Mouse (Mus musculus) cerebellum, postnatal 25 days (tissue): Measurements from ENCODE around the gene Siva1.
A peak's percentile ranks its signal among the peaks of the same experiment; 100 is the strongest.

Source experiments
- DNase-seq, 2 experiments: peaks; one replicate each; pipeline ENCODE4 v3.0.0; 2021; ENCODE audit warnings: mixed read lengths in 2 of 2

Gene Siva1

DNA sequence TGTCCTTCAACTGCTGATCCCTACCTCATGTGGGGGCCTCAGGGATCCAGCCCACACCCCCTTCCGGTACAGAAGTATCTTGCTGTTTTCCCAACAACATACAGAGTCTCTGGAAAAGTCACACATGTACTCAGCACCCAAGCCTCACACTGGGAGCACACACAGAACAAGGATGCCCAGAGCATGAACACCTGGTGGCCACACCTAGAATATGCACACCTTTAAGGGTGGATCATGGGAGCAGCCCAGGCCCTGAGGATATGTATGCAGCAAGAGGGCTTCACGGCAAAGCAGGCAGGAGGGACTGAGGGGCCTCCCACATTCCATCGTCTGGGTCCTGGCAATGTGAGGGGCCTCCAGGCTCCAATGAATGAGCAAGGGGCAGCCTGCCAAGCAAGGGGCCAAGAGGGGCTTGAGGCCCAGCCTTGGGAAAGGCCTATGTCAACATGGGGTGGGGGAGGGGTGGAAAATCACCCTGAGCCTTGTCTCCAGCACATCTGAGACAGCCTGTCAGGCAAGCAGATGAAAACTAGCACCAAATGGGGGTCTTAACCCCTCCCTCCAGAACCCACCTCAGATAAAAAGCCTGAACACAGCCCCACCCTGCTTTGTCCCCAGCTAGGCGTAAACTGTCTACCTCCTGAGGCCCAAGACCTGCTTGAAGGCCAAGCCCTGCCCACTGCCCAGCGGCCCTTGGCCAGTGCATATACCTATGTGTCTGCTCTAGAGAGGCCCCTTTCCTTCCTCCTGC, 16.3 kb downstream of the Siva1 start:
- peak in 1 of 2 experiments; percentile 23 for DNase-seq

DNA sequence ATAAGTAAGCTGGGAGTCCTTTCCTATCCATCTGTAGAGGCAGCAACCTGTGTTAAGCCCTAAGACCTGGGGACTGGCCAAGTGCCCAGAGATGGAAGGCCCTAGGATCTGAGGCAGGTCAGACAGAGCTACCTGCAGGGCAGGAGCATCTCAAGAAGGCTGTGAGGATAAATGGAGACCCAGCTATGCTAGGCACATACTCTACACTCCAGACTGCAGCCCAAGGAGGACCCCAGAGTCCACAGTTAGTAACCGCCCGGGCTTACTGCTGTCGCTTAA, 16.8 kb downstream of the Siva1 start:
- DNase-seq: peak in 1 of 2 experiments; percentile 55

- peak in 1 of 2 experiments; percentile 21 for DNase-seq
Measured at GRCm38 (mm10) chr12:112661851-112662250, 17.4 kb downstream of the Siva1 start.

DNA sequence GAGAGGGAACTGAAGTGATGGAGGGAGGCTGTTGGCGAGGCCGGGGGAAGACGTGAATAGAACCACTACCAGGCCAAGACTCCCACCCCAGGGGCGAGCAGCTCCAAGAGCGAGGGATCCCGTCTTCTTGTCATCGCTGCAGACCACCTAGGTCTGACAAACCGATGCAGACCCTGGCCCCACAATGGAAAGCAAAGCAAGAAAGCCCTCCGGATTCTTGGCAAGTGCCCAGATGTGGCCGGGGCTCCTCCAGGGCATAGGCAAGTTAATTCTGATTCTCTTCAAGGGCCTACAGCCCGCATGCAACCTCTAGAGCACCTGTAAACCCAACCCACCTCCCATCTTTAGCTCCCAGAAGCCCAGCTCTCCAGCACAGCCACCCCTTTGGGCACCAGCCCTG, 18.8 kb downstream of the Siva1 start:
- peak in 1 of 2 experiments; percentile 22 for DNase-seq

GRCm38 (mm10) chr12:112663716-112664115, 19.2 kb downstream of the Siva1 start:
- DNase-seq: peak in 1 of 2 experiments; percentile 38

- DNase-seq: no peak
Measured at GRCm38 (mm10) chr12:112664124-112664523, 19.6 kb downstream of the Siva1 start.

DNA sequence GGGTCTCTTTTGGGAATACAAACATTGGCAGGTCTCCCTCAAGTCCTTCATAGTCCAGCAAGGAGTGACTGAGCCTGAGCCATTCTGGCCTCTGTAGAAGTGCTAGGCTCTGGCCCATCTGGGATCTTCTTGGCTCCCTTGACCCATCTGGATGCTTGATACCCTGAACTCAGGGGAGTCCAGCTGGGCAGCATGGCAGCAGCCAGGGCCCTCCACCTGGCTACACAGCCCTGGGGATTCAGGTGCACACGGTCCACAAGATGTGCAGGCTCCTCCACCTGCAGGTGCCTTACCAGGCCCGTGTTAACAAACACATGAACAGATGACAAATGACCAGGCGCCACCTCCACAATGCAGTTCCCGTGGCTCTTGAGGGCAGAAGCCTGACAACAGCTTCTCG, 20.2 kb downstream of the Siva1 start:
- DNase-seq: peak; percentile 41 to 47

GRCm38 (mm10) chr12:112665445-112665844, 21.0 kb downstream of the Siva1 start:
- DNase-seq: peak; percentile 69 to 79

DNA sequence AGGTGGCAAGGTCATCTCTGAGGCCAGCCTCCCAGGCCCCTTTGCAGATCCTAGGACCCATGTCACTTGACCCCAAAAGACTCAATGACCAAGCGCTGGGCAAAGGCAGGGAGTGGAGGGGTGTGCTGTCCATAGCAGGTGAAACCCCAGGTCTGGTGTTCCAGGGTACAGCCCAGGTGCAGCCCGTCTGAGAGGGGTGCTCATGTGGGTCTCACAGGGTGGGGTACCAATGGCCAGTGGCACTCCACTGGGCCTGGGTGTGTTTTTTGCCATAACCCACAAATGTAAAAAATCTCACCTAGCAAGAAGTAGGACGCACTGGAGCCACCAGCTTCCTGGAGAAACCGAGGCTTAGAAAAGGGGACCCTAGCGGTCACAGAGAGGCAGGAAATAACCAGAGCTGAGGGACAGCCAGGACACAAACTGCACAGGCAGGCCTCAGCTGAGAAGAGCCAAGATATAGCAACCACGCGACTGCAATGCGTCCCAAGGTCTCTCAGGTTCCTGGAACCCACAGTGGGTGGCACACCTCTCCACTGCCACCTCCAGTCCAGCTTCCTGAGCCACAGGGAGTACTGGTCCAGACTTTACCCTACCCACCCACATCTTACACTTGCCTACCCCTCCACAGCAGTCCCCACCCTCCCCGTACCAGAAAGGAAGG, 21.5 kb downstream of the Siva1 start:
- peak in 1 of 2 experiments; percentile 14 for DNase-seq

GRCm38 (mm10) chr12:112667619-112668297, 23.3 kb downstream of the Siva1 start:
- DNase-seq: peak in 1 of 2 experiments; percentile 22

DNA sequence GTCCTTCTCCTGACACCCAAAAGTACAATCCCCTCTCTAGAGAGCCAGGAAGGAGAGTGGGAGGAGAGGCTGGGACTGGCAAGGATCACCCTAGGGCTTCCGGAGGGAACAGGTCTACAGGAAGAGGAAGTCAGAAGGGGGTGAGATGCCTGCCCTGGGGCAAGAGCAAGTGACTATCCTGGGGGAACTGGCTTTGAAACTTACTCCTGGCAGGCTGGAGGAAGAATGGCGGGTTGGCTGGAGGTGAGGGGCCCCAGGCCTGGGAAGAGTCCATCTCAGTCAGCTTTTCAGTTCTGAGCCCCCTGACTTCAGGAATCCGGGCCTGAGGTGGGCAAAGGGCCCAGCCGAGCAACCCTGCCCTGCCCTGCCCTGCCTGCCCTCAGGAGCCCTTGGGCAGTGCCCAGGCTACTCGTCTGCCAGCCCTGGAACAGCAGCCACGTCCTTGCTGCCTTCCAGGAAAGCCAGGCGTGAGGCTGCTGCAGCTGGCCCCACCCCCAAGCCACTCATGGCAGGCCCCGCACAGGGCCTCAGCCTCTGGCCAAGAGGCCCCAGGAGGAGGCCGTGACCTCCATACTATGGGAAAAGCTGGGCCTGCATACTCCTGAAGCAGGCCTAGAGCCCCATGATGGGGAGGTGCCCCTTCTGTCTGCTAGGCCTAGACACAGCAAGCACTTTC, 26.4 kb downstream of the Siva1 start:
- peak in 1 of 2 experiments; percentile 16 for DNase-seq

- peak in 1 of 2 experiments; percentile 18 for DNase-seq
Measured at GRCm38 (mm10) chr12:112671891-112672290, 27.4 kb downstream of the Siva1 start.

- DNase-seq: peak in 1 of 2 experiments; percentile 48
Measured at GRCm38 (mm10) chr12:112672744-112673575, 28.5 kb downstream of the Siva1 start.

DNA sequence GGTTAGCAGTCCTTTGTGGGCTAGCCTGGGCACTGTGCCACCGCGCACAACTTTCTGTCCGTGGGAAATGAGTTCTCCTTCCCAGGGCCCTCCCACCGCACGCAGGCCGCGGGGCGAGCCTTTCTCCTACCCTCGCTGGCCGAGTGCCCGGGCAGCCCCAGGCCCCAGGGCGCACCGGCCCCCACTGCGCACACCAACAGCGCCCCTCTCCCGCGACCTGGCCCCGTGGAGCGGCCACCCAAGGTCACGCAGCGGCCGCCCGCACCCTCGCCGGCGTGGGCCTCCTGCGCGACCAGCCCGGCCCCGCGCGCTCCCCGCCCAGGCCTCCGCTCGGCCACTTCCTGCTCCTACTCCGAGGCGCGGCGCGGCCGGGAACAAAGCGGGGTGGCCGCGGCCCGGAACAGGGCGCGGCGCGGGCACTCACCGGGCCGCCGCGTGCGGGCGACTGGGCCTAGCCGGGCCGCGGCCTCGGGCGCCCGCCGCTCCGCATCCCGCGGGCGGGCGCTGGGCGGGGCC, 29.2 kb downstream of the Siva1 start:
- peak; percentile 65 to 71 for DNase-seq

- DNase-seq: peak; percentile 75 to 81
Measured at GRCm38 (mm10) chr12:112674132-112675011, 29.9 kb downstream of the Siva1 start, which contains the start of gene Akt1. Gene Akt1 (minus strand): TSS chr12:112674884.

DNA sequence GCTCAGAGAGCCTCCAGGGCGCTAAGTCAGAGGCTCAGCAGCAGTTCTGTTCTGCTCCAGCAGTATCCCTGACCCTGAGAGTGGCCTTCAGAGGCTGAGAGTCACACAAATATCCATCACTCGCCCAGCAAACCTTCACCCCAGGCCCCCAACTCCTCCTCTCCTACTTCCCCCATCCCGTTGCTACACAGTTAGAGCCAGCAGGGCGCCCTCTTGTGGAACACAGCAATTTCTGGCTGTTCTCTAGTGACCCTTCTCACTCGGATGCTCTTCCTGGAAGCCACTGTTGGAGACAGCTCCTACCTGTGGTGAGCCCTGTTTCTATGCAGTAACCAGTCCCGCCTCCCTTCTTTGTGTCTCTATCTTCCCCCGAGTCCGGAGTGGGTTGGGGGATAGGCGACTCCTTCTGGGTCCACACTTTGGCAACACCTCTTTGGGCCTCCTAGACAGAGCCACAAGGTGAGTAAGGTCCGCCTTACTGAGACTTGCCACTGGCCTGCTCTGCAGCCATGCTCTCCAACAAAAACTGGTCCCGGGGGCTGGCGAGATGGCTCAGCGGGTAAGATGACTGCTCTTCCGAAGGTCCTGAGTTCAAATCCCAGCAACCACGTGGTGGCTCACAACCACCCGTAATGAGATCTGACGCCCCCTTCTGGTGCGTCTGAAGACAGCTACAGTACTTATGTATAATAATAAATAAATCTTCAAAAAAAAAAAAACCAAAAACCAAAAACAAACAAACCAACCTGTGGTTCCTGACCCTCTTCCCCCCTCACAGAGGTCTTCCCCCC, 31.0 kb downstream of the Siva1 start:
- DNase-seq: peak; percentile 84 to 90

DNA sequence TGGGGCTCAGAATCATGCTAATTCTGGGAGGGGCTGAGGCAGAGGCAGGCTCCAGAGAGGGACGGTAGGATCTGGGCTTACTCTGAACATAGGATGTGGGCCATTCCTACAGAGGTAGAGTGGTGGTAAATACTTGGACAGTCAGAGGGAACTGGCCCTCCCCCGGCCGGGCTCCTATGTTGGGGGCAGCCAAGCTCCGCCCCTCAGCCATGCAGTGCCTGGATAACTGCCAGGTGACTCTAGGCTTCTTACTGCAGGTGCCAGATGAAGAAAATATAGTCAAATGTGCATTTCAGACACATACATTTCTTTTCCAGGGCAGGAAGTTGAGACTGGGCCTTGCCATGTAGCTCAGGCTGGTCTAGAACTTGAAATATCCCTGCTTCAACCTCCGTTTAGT, 32.6 kb downstream of the Siva1 start:
- DNase-seq: peak in 1 of 2 experiments; percentile 23

- DNase-seq: no peak
Measured at GRCm38 (mm10) chr12:112677943-112678554, 33.6 kb downstream of the Siva1 start.

DNA sequence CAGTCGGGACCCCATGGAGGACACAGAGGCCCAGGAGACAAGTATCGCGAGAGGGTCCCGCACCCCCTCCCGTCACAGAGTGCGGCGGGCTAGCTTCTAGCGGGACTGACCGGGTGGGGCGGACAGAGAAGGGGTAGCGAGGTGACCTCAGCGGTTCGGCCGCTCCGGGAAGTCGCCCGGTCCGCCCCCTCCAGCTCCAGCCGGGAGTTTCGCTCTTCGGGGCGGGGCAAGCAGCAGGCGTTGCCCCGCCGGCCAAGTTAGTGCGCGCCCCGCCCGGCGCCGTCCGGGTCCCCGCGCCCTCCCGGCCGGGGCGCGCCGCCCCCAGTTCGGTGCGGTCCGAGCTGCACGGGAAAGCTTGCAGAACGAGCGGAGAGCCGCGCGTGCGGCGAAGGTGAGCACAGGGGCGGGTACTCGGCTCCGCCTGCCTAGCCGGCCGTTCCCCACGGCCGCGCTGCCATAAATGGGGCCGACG, 34.1 kb downstream of the Siva1 start, which contains the start of gene Zbtb42:
TSS of gene Zbtb42 (plus strand) at position 274 of the 472 bp plus-strand sequence.
- DNase-seq: peak in 1 of 2 experiments; percentile 40
